Mouse (Mus musculus): ENCODE data around the gene Ntng2. TPM values are rescaled to one million over a fixed set of nuclear protein-coding genes. Genes with fewer than 3 reads are reported as not detected.

Ntng2 gene
- total and polyA plus RNA-seq, 3 experiments = 5.4 to 19.1 TPM; not detected in 1

GRCm38 (mm10) chr2:29168067-29168466, 84.7 kb downstream of the Ntng2 start:
- Histone ChIP-seq H3K36me3 (ENCODE audit: control insufficient read depth in 1 of 2, insufficient read depth in 2 of 2, low read length in 2 of 2) (peaks cover 3 to 12% of the 10 kb centered on the region in 2 experiments), H3K4me3 (ENCODE audit: control insufficient read depth in 1 of 2, insufficient read depth in 1 of 2, low read depth in 2 of 2, low read length in 2 of 2) (no peak overlapping the region), H3K27ac (ENCODE audit: control insufficient read depth, low read depth, low read length) (no peak overlapping the region), H3K9ac (ENCODE audit: control insufficient read depth, low read depth, low read length, poor library complexity, severe bottlenecking) (no peak overlapping the region), H3K79me2 (ENCODE audit: control insufficient read depth, insufficient read depth, low read length, poor library complexity) (no peaks in the 10 kb centered on the region), H3K9me3 (replicated peaks; ENCODE audit: insufficient read depth, low read length) (no peaks in the 10 kb centered on the region), H3K27me3 (ENCODE audit: control insufficient read depth in 1 of 2, insufficient read depth in 2 of 2, low read length in 2 of 2) (no peaks in the 10 kb centered on the region), H3K4me1 (ENCODE audit: control insufficient read depth in 1 of 2, insufficient read depth in 2 of 2, low read length in 2 of 2) (no peaks in the 10 kb centered on the region)
- no peak for DNase-seq (ENCODE audit: low read depth, low spot score)
- TF ChIP-seq RAD21 (IDR thresholded peaks at IDR 0.05; ENCODE audit: low read depth, low read length) (no peak), CHD2 (IDR thresholded peaks at IDR 0.05; ENCODE audit: low read length) (no peak), GATA1 (IDR thresholded peaks at IDR 0.05; ENCODE audit: low read depth, low read length) (no peak), NELFE (IDR thresholded peaks at IDR 0.05; ENCODE audit: low read depth, low read length) (no peak), POLR2A (IDR thresholded peaks at IDR 0.05; ENCODE audit: control insufficient read depth in 1 of 2, insufficient read depth in 1 of 2, low read depth in 1 of 2, low read length in 2 of 2, poor library complexity in 1 of 2) (no peak), ZNF384 (IDR thresholded peaks at IDR 0.05; ENCODE audit: low read depth, low read length) (no peak), CHD1 (IDR thresholded peaks at IDR 0.05; ENCODE audit: low read depth, low read length) (no peak), POLR2AphosphoS2 (IDR thresholded peaks at IDR 0.05; ENCODE audit: low read length) (no peak), UBTF (IDR thresholded peaks at IDR 0.05; ENCODE audit: borderline replicate concordance, insufficient read depth, low read depth, low read length) (no peak), MEF2A (IDR thresholded peaks at IDR 0.05; ENCODE audit: extremely low read depth, insufficient replicate concordance, low read depth, low read length, poor library complexity, severe bottlenecking) (no peak), ZKSCAN1 (IDR thresholded peaks at IDR 0.05; ENCODE audit: low read depth, low read length) (no peak), TBP (IDR thresholded peaks at IDR 0.05; ENCODE audit: low read depth, low read length) (no peak)

- no peaks in the 10 kb centered on the region for H3K9me3 ChIP-seq (replicated peaks; ENCODE audit: insufficient read depth, low read length)
- H3K79me2 ChIP-seq (ENCODE audit: control insufficient read depth, insufficient read depth, low read length, poor library complexity) = no peaks in the 10 kb centered on the region
- H3K36me3 ChIP-seq (ENCODE audit: control insufficient read depth in 1 of 2, insufficient read depth in 2 of 2, low read length in 2 of 2) = peaks cover 0 to 9% of the 10 kb centered on the region in 2 experiments; a peak in 2 of 4 replicates
- DNase-seq (ENCODE audit: low read depth, low spot score) = no peak
- no peak overlapping the region for H3K27ac ChIP-seq (ENCODE audit: control insufficient read depth, low read depth, low read length)
- TF ChIP-seq KAT2A (conservative IDR thresholded peaks at IDR 0.05; ENCODE audit: low read depth, low read length) (no peak), UBTF (IDR thresholded peaks at IDR 0.05; ENCODE audit: borderline replicate concordance, insufficient read depth, low read depth, low read length) (no peak), ZC3H11A (IDR thresholded peaks at IDR 0.05; ENCODE audit: low read depth, low read length) (no peak), CHD2 (IDR thresholded peaks at IDR 0.05; ENCODE audit: low read length) (no peak), MAX (IDR thresholded peaks at IDR 0.05; ENCODE audit: low read length) (no peak), TAL1 (IDR thresholded peaks at IDR 0.05; ENCODE audit: low read length) (no peak), E2F4 (IDR thresholded peaks at IDR 0.05; ENCODE audit: borderline replicate concordance, low read depth, low read length) (no peak), POLR2AphosphoS5 (IDR thresholded peaks at IDR 0.05; ENCODE audit: borderline replicate concordance, low read depth, low read length) (no peak), NRF1 (IDR thresholded peaks at IDR 0.05; ENCODE audit: insufficient read depth, low read depth, low read length, poor library complexity, severe bottlenecking) (no peak), ZMIZ1 (IDR thresholded peaks at IDR 0.05; ENCODE audit: low read depth, low read length) (no peak), MYC (IDR thresholded peaks at IDR 0.05; ENCODE audit: low read depth, low read length) (no peak), NELFE (IDR thresholded peaks at IDR 0.05; ENCODE audit: low read depth, low read length) (no peak), CHD1 (IDR thresholded peaks at IDR 0.05; ENCODE audit: low read depth, low read length) (no peak), MAZ (IDR thresholded peaks at IDR 0.05; ENCODE audit: low read depth, low read length) (no peak), TBP (IDR thresholded peaks at IDR 0.05; ENCODE audit: low read depth, low read length) (no peak), MYB (IDR thresholded peaks at IDR 0.05; ENCODE audit: low read depth, low read length) (no peak), JUND (IDR thresholded peaks at IDR 0.05; ENCODE audit: low read depth, low read length) (no peak)
- no peaks in the 10 kb centered on the region for H3K27me3 ChIP-seq (ENCODE audit: control insufficient read depth in 1 of 2, insufficient read depth in 2 of 2, low read length in 2 of 2)
- no peak overlapping the region for H3K4me3 ChIP-seq (ENCODE audit: control insufficient read depth in 1 of 2, insufficient read depth in 1 of 2, low read depth in 2 of 2, low read length in 2 of 2)
- H3K4me1 ChIP-seq (ENCODE audit: control insufficient read depth in 1 of 2, insufficient read depth in 2 of 2, low read length in 2 of 2) = no peaks in the 10 kb centered on the region
- no peak overlapping the region for H3K9ac ChIP-seq (ENCODE audit: control insufficient read depth, low read depth, low read length, poor library complexity, severe bottlenecking)
Measured at GRCm38 (mm10) chr2:29151941-29152340, 100.9 kb downstream of the Ntng2 start.

All from MEL (cell line).